Mouse (Mus musculus) thymus, adult 2 months (tissue): Measurements from ENCODE around the gene Enox1.

Experiments
- CTCF ChIP-seq: fragments of 200-500 bp; IDR thresholded peaks from 2 replicates; pipeline ENCODE4 v1.5.1; 2012; ENCODE audit warnings: mild to moderate bottlenecking, control low read depth, low read length, moderate library complexity, borderline replicate concordance; ENCODE audit not compliant: control insufficient read depth, poor library complexity, insufficient read depth; ENCODE audit errors: extremely low read depth
- POLR2A ChIP-seq: fragments of 200-500 bp; IDR thresholded peaks from 2 replicates; pipeline ENCODE4 v1.6.1; 2012; ENCODE audit warnings: mild to moderate bottlenecking, low read length, control low read depth, moderate library complexity; ENCODE audit not compliant: control insufficient read depth, poor library complexity, insufficient read depth; ENCODE audit errors: extremely low read depth

GRCm38 (mm10) chr14:77470577-77470976 lies 314.0 kb downstream of the Enox1 start:
- TF ChIP-seq POLR2A: no peak
- no peak for TF ChIP-seq CTCF
